Mouse (Mus musculus) forebrain, embryonic 16.5 days (tissue): ENCODE measurements around the gene Dffa. TPM values are rescaled to one million over a fixed set of nuclear protein-coding genes. Genes with fewer than 3 reads are reported as not detected.
A peak's percentile ranks its signal among the peaks of the same experiment; 100 is the strongest.

ENCODE experiments used
- ATAC-seq: fragments of 200-750 bp; cut with Nextera tagmentation; 2 replicates; pipeline ENCODE4 v1.8.0; 2017; ENCODE audit warnings: mild to moderate bottlenecking, moderate library complexity
- H3K27ac ChIP-seq: fragments of 300-500 bp; sonication (generic); 2 replicates; pipeline ENCODE4 v1.5.1; 2014; ENCODE audit warnings: low read length, control low read depth
- H3K27me3 ChIP-seq: fragments of 300-500 bp; sonication (generic); replicated peaks from 2 replicates; pipeline ENCODE4 v1.6.1; 2014; ENCODE audit warnings: low read length; ENCODE audit not compliant: control insufficient read depth, insufficient read depth
- H3K36me3 ChIP-seq: fragments of 300-500 bp; sonication (generic); 2 replicates; pipeline ENCODE4 v1.6.1; 2014; ENCODE audit not compliant: control insufficient read depth, insufficient read depth
- H3K4me1 ChIP-seq: fragments of 300-500 bp; sonication (generic); replicated peaks from 2 replicates; pipeline ENCODE4 v1.6.1; 2014; ENCODE audit warnings: low read length; ENCODE audit not compliant: control insufficient read depth, insufficient read depth
- H3K4me2 ChIP-seq: fragments of 300-500 bp; sonication (generic); 2 replicates; pipeline ENCODE4 v1.6.1; 2014; ENCODE audit warnings: mild to moderate bottlenecking, low read length, control low read depth
- H3K4me3 ChIP-seq: fragments of 300-500 bp; sonication (generic); replicated peaks from 2 replicates; pipeline ENCODE4 v1.5.1; 2014; ENCODE audit warnings: mild to moderate bottlenecking, low read length, control low read depth
- H3K9ac ChIP-seq: fragments of 300-500 bp; sonication (generic); replicated peaks from 2 replicates; pipeline ENCODE4 v1.6.1; 2014; ENCODE audit warnings: low read depth, low read length, control low read depth
- H3K9me3 ChIP-seq: fragments of 300-500 bp; sonication (generic); 2 replicates; pipeline ENCODE4 v1.6.1; 2016; ENCODE audit warnings: low read length; ENCODE audit not compliant: control insufficient read depth
- WGBS: fragments of 180-500 bp; shearing (Covaris S2); extraction: QIAGEN DNeasy Blood & Tissue Kit; methylation state at CpG from one replicate; pipeline ENCODE4 v1.1.7; 2014; 5-methylcytosine and 5-hydroxymethylcytosine counted together
- polyA plus RNA-seq: library from polyadenylated mRNA; unstranded; fragments of >200 nt; fragmentation: Nextera tagmentation; extraction: Ambion mirVana; gene quantifications from 2 replicates; pipeline ENCODE4 v1.2.1, GENCODE M21; 2015

The Dffa gene
- polyA plus RNA-seq, 1 experiment from 2014 or later: 26.3 TPM

DNA sequence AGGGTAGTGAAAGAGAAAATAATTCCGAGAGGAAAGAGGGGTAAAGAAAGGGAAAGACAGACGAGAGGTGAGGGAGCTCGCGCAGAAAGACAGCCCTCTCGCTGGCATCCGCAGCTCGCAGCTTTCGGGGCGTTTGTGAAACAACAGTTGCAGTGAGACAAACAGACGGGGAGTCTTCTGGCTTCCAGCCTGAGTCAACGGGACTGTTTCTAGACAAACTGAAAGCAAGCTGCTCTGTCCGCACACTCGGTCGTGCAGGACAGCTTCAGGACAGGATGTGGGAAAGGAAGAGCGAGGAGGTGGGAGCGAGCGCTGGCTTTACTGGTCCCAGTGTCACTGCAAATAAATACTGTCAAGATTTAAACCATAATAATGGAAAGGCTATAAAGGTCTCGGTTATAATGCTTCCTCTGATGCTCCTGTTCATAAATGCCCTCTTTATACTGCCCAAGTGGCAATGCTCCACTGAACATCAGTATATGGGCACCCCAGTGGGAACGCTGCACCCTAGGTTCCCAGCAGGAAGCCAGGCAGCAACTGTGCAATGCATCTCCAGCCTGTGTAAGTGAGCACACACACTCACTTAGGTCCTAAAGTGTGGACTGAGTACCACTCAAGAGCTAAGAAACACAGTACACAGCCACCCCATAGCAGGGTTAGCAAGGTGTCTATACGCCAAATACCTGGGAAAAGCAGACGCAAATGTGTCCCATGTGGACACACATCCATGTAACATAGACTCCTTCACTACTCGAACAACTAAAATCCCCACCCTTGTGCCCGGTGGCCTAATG, 39.7 kb upstream of the Dffa start:
- Histone ChIP-seq H3K9me3 (no peaks in the 10 kb centered on the region), H3K9ac (no peak overlapping the region), H3K4me3 (no peak overlapping the region), H3K4me2 (no peak overlapping the region), H3K4me1 (peaks cover 19% of the 10 kb centered on the region), H3K27me3 (no peaks in the 10 kb centered on the region), H3K27ac (no peak overlapping the region), H3K36me3 (no peaks in the 10 kb centered on the region)
- no peak for ATAC-seq
- WGBS: 84% methylated on average over 23 of the region's 23 CpGs

DNA sequence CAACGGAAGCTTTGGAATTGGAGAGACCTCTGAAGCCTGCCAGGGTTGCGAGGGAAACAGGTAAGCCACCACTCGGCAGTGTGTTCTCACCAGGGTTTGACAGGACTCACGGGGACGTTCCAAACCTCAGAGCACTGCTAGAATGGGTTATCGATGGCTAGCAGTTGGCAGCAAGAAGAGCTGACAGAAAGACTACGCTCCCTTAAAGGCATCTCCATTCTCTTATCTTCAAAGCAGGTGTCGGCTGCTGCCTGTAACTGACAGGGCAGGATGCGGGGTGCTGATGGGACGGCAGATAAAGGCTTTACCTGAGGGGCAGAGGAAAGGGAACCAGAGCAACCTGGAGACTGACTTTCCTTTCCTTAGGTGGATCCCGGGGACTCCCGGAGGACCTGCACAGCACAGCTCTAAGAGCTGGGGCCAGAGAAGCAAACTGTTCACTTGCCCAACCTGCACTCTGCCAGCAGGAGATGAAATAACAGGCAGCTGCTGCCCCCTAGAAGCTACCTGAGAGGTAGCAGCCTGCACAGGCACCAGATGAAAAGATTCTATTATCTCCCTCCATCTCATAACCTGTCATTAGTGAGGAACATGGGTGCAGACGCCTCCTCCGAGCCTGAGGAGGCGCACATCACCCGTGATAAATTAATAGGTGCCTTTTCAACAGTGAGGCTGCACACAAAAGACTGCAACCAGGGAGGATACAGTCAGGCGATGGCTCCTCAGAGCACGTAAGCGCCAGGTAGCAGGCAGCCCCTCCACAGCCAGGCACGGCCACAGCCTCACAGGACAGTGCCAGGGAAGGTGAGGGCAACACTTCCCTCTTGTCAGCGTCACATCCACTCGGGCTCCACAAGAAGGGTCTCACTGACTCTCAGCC, 37.0 kb upstream of the Dffa start:
- WGBS: 75% methylated on average over 22 of the region's 22 CpGs
- H3K9me3 ChIP-seq: no peaks in the 10 kb centered on the region
- H3K4me2 ChIP-seq: no peak overlapping the region
- no peak overlapping the region for H3K27ac ChIP-seq
- no peak overlapping the region for H3K9ac ChIP-seq
- peaks cover 6% of the 10 kb centered on the region; the same call in 1 of the 2 replicates for H3K4me1 ChIP-seq
- no peaks in the 10 kb centered on the region for H3K27me3 ChIP-seq
- no peaks in the 10 kb centered on the region for H3K36me3 ChIP-seq
- H3K4me3 ChIP-seq: no peak overlapping the region
- ATAC-seq: peak; percentile 62

DNA sequence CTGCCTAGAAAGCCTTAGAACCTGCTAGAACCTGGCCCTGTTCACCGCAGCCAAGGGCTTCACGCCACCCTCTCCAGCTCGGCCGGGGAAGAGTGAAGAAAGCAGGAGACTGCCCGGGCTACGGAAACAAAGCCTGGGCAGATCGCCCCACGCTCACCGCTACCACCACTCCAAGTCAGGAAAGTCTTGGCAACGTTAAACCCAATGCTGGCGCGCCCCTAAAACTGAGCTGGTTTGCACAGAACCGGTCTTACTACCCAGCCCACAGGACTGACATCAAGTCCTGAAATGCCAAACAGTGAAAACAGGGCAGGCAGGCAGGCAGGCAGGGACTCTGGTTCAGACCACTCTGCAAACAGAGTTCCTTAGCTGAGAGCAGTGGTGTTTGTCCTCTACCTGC, 28.9 kb upstream of the Dffa start:
- ATAC-seq: no peak
- H3K4me3 ChIP-seq: no peak overlapping the region
- no peak overlapping the region for H3K27ac ChIP-seq
- no peak overlapping the region for H3K4me2 ChIP-seq
- peaks cover 6% of the 10 kb centered on the region for H3K4me1 ChIP-seq
- no peaks in the 10 kb centered on the region for H3K36me3 ChIP-seq
- no peak overlapping the region for H3K9ac ChIP-seq
- WGBS: 87% methylated on average over 13 of the region's 13 CpGs
- H3K27me3 ChIP-seq: no peaks in the 10 kb centered on the region
- no peaks in the 10 kb centered on the region for H3K9me3 ChIP-seq

DNA sequence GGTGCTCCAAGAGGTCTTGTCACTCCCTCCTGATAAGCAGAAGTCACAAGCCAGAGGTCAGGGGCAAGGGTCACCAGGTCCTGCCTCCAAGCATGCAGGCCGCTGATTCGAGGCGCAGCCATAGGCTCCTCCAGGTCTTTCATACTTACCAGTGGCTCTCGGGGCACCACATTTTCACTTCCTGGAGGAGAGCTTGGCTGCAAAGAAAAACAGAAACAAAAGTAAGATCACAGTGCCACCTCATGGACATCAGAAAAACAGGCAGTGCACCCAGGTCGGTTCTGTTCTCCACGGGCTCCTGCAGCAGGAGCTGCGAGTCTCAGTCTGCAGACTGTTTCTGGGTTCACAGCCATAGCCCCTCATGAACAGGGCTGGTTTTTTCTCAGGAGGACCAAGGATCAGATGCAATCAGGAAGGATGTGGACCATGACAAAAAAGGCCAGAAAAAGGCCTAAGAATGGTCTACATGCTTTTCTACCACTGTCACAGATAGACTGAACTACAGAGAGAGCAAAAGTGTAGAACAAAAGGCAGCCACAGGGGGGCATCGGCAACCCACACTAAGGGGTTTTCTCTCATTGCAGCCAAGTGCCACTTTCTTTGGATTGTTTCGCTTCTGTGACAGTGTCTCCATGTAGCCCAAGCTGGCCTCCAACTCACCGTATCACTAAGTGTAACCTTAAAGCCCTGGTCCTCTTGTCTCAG, 27.9 kb upstream of the Dffa start:
- Histone ChIP-seq H3K27me3 (no peaks in the 10 kb centered on the region), H3K4me2 (no peak overlapping the region), H3K36me3 (no peaks in the 10 kb centered on the region), H3K27ac (no peak overlapping the region), H3K4me3 (no peak overlapping the region), H3K9ac (no peak overlapping the region), H3K9me3 (no peaks in the 10 kb centered on the region), H3K4me1 (peaks cover 6% of the 10 kb centered on the region)
- peak; percentile 81 for ATAC-seq
- WGBS: 31% methylated on average over 10 of the region's 10 CpGs

- no peaks in the 10 kb centered on the region for H3K36me3 ChIP-seq
- H3K4me2 ChIP-seq: no peak overlapping the region
- no peak for ATAC-seq
- H3K9me3 ChIP-seq: no peaks in the 10 kb centered on the region
- H3K4me3 ChIP-seq: no peak overlapping the region
- WGBS: 69% methylated on average over 4 of the region's 4 CpGs
- no peaks in the 10 kb centered on the region for H3K27me3 ChIP-seq
- peaks cover 13% of the 10 kb centered on the region for H3K4me1 ChIP-seq
- H3K27ac ChIP-seq: no peak overlapping the region
- H3K9ac ChIP-seq: no peak overlapping the region
These were observed 25.7 kb upstream of the Dffa start for GRCm38 (mm10) chr4:149078261-149078660.

GRCm38 (mm10) chr4:149079629-149080028, 24.3 kb upstream of the Dffa start:
- Histone ChIP-seq H3K36me3 (no peaks in the 10 kb centered on the region), H3K27ac (no peak overlapping the region), H3K9me3 (no peaks in the 10 kb centered on the region), H3K4me1 (peaks cover 13% of the 10 kb centered on the region), H3K9ac (no peak overlapping the region), H3K27me3 (no peaks in the 10 kb centered on the region), H3K4me2 (no peak overlapping the region), H3K4me3 (no peak overlapping the region)
- no peak for ATAC-seq
- WGBS: 86% methylated on average over 6 of the region's 6 CpGs

GRCm38 (mm10) chr4:149080111-149080510, 23.8 kb upstream of the Dffa start:
- Histone ChIP-seq H3K4me1 (peaks cover 13% of the 10 kb centered on the region), H3K4me2 (no peak overlapping the region), H3K9ac (no peak overlapping the region), H3K27me3 (no peaks in the 10 kb centered on the region), H3K9me3 (no peaks in the 10 kb centered on the region), H3K36me3 (no peaks in the 10 kb centered on the region), H3K27ac (no peak overlapping the region), H3K4me3 (no peak overlapping the region)
- 93% methylated on average over 8 of the region's 8 CpGs for WGBS
- no peak for ATAC-seq

DNA sequence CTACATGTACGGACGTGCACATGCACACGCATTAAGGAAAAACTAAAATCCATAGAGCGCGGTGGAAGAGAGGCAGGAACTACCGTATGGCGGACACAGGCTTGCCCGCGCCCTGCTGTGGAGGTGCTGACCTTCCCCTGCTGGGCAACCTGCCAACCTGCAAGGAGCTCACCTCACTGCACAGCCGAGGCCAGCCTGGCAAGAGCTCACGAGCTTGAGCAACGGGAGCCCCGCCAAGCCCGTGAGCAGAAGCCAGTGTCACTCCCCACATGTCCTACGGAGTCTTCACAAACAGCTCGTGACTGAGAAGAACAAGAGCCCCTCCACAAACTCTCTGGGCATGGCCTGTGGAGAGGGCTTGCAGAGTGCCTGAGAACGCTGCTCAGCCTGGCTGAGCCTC, 22.4 kb upstream of the Dffa start:
- Histone ChIP-seq H3K9me3 (no peaks in the 10 kb centered on the region), H3K4me3 (no peak overlapping the region), H3K27ac (no peak overlapping the region), H3K27me3 (no peaks in the 10 kb centered on the region), H3K4me1 (peaks cover 8% of the 10 kb centered on the region), H3K9ac (no peak overlapping the region), H3K36me3 (no peaks in the 10 kb centered on the region), H3K4me2 (no peak overlapping the region)
- ATAC-seq: 0 out of 2 replicates have a peak, but pooled peaks have one; percentile 20
- WGBS: 60% methylated on average over 17 of the region's 17 CpGs

DNA sequence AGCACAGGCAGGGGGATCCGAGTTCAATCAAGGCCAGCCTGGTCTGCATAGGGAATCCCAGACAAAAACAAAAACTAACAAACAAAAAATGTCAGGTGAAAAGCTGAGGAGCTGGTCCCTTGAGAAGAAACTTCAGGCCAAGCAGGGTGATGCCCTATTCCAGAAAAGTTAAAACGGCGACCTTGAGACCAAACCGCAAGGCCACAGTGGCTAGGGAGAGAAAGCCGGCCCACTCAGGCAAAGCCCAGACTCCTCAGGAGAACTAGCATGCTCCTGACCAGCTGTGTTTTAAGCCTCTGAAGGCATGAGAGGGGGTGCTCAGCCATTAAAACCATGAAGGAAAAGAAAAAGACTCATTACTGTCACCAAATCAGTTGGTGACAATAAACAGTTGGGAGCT, 18.6 kb upstream of the Dffa start:
- WGBS: 73% methylated on average over 5 of the region's 5 CpGs
- H3K9me3 ChIP-seq: no peaks in the 10 kb centered on the region
- no peak overlapping the region for H3K27ac ChIP-seq

More for the DNA sequence above, 18.6 kb upstream of the Dffa start:
- Histone ChIP-seq H3K4me2 (no peak overlapping the region), H3K9ac (no peak overlapping the region), H3K4me1 (peaks cover 8% of the 10 kb centered on the region), H3K36me3 (no peaks in the 10 kb centered on the region), H3K27me3 (no peaks in the 10 kb centered on the region), H3K4me3 (no peak overlapping the region)
- ATAC-seq: no peak
